Mouse (Mus musculus) forelimb bud, embryonic 11.5 days (tissue): ENCODE data around the gene Fhl1.

Experiments
- DNase-seq: peaks from one replicate; pipeline ENCODE4 v3.0.0-alpha.2; 2012; ENCODE audit warnings: low read depth, low spot score

Gene Fhl1

GRCm38 (mm10) chrX:56752144-56752543 lies 20.6 kb downstream of the Fhl1 start:
- no peak for DNase-seq

- no peak for DNase-seq
These were observed 22.0 kb downstream of the Fhl1 start for GRCm38 (mm10) chrX:56753317-56754289.

GRCm38 (mm10) chrX:56755646-56756045 lies 24.1 kb downstream of the Fhl1 start:
- peak; percentile 29 for DNase-seq

GRCm38 (mm10) chrX:56756352-56756751 lies 24.8 kb downstream of the Fhl1 start:
- DNase-seq, result no peak

GRCm38 (mm10) chrX:56760257-56760760 lies 28.7 kb downstream of the Fhl1 start:
- no peak for DNase-seq

- DNase-seq, result no peak
These were observed 38.3 kb downstream of the Fhl1 start for GRCm38 (mm10) chrX:56769838-56770237.

GRCm38 (mm10) chrX:56771751-56772150 lies 40.2 kb downstream of the Fhl1 start:
- no peak for DNase-seq

GRCm38 (mm10) chrX:56773329-56773728 lies 41.7 kb downstream of the Fhl1 start:
- no peak for DNase-seq

GRCm38 (mm10) chrX:56786281-56787061 lies 54.9 kb downstream of the Fhl1 start:
- peak; percentile 41 for DNase-seq

GRCm38 (mm10) chrX:56787486-56787885 lies 55.9 kb downstream of the Fhl1 start:
- no peak for DNase-seq

- DNase-seq, result no peak
These were observed 59.0 kb downstream of the Fhl1 start for GRCm38 (mm10) chrX:56790591-56790990.

GRCm38 (mm10) chrX:56791268-56791667 lies 59.7 kb downstream of the Fhl1 start:
- peak; percentile 34 for DNase-seq

- DNase-seq, result peak; percentile 14
These were observed 90.4 kb downstream of the Fhl1 start, which contains the start of gene Map7d3 for GRCm38 (mm10) chrX:56821765-56822603. TSS of gene Map7d3 (minus strand) at chrX:56822326.

- no peak for DNase-seq
These were observed 95.9 kb downstream of the Fhl1 start for GRCm38 (mm10) chrX:56827492-56827891.

GRCm38 (mm10) chrX:56835842-56836241 lies 104.3 kb downstream of the Fhl1 start:
- no peak for DNase-seq

- DNase-seq, result peak; percentile 28
These were observed 107.8 kb downstream of the Fhl1 start for GRCm38 (mm10) chrX:56839369-56839768.

- DNase-seq, result no peak
These were observed 109.7 kb downstream of the Fhl1 start for GRCm38 (mm10) chrX:56841255-56841654.
